Mouse (Mus musculus) brain, embryonic 14.5 days (tissue): Measurements from ENCODE around the gene Grin2d.

Experiments
- CTCF ChIP-seq: fragments of 200-500 bp; IDR thresholded peaks from 2 replicates; pipeline ENCODE4 v1.5.1; 2012; ENCODE audit warnings: inconsistent platforms, mild to moderate bottlenecking, moderate library complexity, borderline replicate concordance; ENCODE audit not compliant: insufficient read depth, insufficient read length; ENCODE audit errors: extremely low read depth
- POLR2A ChIP-seq: fragments of 200-500 bp; IDR thresholded peaks from 2 replicates; pipeline ENCODE4 v1.6.1; 2012; ENCODE audit warnings: mild to moderate bottlenecking, inconsistent platforms, borderline replicate concordance; ENCODE audit not compliant: poor library complexity, insufficient read depth, insufficient read length, severe bottlenecking; ENCODE audit errors: extremely low read depth

DNA sequence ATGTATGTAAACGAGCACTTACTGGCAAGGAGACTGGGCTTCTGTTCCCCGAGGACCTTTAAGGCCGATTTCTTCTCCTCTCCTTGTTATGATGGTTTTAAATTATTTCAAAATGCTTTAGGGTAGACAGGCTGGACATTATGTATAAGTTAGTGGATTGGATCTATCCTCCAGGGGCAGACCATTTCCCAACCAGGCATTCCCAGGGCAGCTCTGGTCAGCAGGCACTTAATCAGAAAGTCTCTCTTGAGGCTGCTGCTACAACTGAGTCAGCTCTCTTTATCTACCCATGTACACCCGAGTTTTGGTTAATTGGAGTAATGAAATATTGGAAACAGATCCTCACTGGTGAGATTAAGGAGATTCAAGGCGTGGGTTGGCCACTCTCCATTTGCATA is 47.1 kb downstream of the Grin2d start:
- TF ChIP-seq CTCF (no peak), POLR2A (no peak)
